Mouse (Mus musculus): ENCODE measurements around the gene Szrd1.
A peak's percentile ranks its signal among the peaks of the same experiment; 100 is the strongest.

The Szrd1 gene

DNA sequence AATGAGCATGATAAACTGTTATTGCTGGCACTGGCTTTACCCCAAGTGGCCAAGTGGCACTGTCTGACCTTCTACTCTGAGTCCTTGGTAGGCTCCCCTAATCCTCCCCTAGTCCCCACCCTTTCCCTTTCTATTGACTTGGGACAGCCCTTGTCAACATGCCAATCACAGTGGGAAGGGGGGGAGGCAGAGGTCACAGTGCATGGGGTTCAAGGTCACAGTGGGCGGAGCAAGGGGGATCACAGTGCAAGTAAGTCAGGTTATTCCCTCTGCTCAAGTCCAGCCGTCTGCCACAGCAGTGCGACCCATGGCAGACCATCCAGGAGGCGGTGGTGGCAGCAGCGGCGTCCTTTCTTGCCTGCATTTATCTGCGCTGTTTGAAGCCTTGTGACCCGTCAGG lies 24.2 kb downstream of the Szrd1 start:
- no peak for DNase-seq (ENCODE audit: low read depth, low spot score)

DNA sequence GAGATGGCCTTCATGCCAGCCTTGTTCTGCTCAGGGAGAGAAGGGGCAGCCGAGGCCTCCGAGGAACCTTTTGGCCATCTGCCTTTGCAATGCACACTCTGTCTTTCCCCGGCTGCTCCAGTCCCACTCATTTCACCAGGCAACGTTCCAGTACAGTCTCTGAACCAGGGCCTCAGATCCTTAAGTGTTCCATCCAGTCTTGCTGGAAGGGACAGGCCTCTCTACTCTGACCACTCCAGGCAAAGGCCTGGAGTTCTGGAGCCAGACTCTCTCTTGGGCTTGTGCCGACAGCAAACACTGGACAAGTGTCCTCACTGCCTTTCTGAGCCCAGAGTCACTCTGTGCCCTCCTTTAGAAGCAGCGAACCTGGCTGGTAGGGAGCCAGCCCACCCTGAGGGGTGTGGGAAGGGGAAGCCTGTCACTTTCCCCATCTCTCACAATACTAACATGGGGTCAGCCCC lies 25.0 kb downstream of the Szrd1 start:
- no peak for DNase-seq (ENCODE audit: low read depth, low spot score)

DNA sequence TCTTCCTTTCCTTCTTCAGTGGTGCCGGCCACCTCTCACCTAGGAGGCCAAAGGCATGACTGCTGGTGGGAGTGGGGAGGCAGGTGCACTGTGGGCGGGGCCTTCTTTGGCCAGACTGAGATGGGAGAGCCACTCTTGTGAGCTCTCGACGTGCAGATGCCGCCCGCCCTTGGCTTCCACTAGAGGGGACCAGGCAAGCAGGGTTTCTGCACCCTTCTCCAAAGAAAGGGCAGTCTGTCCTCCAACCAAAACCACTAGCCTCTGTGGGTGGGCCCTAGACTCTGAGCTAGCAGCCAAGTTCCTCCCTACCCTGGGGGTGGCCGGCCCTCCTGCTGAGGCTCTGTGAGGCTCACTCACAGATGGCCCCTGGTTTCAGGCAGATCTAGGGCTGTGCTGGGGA lies 25.7 kb downstream of the Szrd1 start:
- no peak for DNase-seq (ENCODE audit: low read depth, low spot score)

GRCm38 (mm10) chr4:141108196-141108732 lies 31.3 kb downstream of the Szrd1 start:
- no peak for DNase-seq (ENCODE audit: low read depth, low spot score)

GRCm38 (mm10) chr4:141106526-141107183 lies 32.9 kb downstream of the Szrd1 start:
- DNase-seq (ENCODE audit: low read depth, low spot score): no peak

- peak; percentile 50 for DNase-seq (ENCODE audit: low read depth, low spot score)
Measured at GRCm38 (mm10) chr4:141101855-141102254, 37.7 kb downstream of the Szrd1 start.

DNA sequence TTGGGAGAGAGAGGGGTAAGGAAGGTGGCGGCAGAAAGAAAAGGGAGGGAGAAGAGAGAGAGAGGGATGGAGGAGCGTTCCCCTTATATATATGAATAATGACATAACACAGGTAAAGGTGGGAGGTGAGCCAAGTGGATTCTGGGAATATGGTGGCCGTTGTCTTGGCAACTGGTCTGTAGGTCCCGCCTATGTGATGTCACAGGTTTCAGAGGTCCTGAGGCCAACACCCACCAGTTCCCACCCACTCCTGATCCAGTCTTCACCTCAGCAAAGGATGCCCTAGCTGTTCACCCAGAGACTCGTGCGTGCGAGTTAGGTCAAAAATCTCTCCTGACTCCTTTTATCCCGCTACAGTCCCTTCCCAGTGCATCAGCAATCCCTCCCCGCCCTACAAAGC lies 38.3 kb downstream of the Szrd1 start:
- DNase-seq (ENCODE audit: low read depth, low spot score): no peak

DNA sequence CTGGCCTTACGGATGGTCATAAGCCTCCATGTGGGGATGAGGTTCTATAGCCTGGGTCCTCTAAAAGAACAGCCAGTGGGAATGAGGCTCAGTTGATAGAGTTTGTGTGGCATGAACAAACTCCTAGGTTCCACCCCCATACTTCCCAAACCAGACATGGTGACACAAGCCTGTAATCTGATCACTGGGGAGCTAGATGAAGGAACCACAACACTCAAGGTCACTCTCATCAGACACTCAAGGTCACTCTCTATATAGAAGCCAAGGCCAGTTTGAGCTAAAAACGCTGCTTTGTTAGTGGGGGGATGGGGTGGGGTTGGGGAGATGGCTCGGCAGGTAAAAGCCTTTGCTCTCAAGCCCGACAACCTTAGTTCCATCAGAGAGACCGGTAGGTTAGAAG lies 39.6 kb downstream of the Szrd1 start:
- DNase-seq (ENCODE audit: low read depth, low spot score): no peak

DNA sequence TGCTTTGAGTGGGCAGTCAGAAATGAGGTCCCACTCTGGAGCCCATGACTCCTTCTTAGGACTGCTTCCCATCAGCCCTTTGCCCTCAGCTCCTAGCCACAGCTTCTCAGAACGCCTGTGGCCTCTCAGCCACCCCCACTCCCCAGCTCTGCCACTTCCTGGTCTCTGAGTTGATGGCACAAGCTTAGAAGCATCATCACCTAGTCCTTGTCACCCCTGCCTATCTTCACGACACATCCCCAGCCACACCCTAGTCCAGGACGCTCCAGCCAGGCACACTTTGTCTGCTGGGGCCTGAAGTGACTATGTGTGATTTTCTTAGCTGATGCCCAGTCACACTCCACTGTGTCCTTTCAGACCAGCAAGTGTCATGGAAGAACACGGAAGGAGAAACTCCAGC lies 40.6 kb downstream of the Szrd1 start:
- no peak for DNase-seq (ENCODE audit: low read depth, low spot score)

- DNase-seq (ENCODE audit: low read depth, low spot score): no peak
Measured at GRCm38 (mm10) chr4:141096710-141097109, 42.9 kb downstream of the Szrd1 start.

DNA sequence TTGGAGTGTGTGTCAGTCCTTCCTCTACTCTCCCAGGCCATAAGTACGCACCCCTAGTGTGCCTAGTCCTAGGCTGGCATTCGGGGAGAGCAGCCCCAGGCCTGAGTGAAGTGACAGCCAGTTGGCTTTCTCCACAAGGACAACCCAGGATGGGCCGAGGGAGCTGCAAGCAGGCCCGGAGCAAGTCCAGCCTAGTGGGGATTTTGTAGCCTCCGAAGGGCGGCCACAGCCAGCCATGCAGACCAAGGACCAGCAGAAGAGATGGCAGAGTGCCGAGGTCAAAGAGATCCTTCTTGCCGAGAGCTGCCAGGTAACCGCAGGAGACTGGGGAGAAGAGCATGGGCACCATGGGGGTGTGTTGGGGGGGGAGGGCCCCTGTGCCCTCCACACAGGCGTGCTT lies 44.6 kb downstream of the Szrd1 start:
- no peak for DNase-seq (ENCODE audit: low read depth, low spot score)

- no peak for DNase-seq (ENCODE audit: low read depth, low spot score)
Measured at GRCm38 (mm10) chr4:141088714-141089113, 50.9 kb downstream of the Szrd1 start.

DNA sequence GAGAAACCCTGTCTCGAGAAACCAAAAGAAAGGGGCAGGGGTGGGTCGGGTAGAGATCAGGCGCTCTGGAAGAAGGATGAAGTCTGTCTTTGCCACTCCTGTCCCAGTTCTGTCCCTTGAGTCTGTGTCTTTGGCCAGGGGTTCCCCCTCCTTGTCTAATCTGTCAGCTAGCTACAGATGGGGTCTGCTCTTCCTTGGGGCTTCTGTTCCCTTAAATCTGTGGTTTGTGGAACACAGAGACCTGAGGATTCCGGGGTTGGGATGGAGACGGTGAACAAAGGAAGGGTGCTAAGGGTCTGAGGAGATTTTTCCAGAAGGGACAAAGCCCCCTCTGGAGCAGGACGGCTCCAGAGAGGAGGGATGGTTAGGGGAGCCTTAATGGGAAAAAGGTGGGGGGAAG lies 51.5 kb downstream of the Szrd1 start, which contains the start of gene Spata21:
Gene Spata21, plus strand, starts transcription at position 301 of the 400 bp plus-strand sequence.
- DNase-seq (ENCODE audit: low read depth, low spot score): no peak

- no peak for DNase-seq (ENCODE audit: low read depth, low spot score)
Measured at GRCm38 (mm10) chr4:141086862-141087261, 52.7 kb downstream of the Szrd1 start.

DNA sequence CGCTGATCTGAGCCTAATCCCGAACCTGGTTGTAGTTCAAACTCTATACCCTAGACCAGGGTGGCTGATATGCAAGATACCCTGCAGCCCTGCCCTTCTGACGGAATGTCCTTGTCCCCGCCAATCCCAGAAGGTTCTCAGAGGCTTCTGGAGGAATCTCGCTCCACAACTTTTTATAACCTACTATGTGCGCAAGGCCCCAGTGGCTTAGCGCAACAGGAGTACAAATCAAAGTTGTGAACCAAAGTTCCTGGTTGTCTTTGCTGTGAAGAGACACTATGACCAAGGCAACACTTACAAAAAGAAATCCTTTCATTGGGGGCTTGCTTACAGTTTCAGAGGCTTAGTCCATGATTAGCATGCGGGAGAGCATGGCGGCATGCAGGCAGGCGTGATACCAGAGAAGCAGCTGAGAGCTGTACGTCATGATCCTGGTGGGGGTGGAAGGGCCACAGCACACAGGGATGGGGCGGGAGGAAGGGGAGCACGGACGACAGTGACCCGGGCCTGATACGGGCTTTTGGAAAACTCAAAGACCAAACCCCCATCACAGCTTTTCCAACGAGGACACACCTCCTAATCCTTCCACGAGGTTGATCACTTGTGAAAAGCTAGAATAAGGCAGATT lies 61.0 kb downstream of the Szrd1 start:
- DNase-seq (ENCODE audit: low read depth, low spot score): no peak

DNA sequence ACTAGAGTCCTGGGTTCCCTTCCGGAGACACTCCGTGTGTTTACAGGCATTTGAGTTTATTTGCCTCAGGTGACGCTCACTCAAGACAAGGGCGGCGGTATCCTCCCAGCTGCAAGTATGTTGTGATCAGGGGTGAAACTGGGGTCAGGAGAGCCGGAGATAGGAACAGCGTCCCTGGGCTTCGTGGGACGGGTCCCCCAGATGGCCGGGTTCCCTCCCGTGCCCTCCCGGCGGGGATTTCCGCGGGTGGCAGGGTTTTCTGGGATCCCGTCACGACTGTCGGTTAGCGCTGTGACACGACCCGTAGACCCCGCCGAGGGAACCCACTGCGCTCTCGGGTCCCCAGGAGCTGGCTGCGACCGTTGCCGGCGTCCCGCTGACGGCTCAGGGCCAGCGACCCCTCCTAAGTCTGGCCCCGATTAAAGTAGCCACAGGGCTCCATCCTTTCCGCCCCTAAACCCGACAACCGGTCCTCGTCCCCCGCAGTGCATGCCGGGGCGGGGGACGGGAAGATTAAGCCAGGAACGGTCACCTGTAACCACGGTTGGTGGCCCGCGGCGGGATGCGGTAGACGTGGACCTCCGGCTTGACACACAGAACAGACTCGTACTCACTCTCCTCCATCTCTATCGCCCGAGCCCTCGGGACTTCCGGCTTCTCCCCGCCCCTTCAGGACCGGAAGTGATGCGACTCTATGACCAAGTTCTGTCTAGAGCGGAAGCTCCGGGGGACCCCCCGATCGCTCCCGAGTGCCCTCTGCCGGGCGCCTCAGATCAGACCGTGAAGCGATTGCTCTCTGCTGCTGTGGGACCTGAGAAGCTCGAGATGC lies 61.7 kb downstream of the Szrd1 start, which contains the start of gene Necap2:
Gene Necap2, minus strand, starts transcription at position 677 of the 829 bp plus-strand sequence.
- DNase-seq (ENCODE audit: low read depth, low spot score): peak; percentile 90

DNA sequence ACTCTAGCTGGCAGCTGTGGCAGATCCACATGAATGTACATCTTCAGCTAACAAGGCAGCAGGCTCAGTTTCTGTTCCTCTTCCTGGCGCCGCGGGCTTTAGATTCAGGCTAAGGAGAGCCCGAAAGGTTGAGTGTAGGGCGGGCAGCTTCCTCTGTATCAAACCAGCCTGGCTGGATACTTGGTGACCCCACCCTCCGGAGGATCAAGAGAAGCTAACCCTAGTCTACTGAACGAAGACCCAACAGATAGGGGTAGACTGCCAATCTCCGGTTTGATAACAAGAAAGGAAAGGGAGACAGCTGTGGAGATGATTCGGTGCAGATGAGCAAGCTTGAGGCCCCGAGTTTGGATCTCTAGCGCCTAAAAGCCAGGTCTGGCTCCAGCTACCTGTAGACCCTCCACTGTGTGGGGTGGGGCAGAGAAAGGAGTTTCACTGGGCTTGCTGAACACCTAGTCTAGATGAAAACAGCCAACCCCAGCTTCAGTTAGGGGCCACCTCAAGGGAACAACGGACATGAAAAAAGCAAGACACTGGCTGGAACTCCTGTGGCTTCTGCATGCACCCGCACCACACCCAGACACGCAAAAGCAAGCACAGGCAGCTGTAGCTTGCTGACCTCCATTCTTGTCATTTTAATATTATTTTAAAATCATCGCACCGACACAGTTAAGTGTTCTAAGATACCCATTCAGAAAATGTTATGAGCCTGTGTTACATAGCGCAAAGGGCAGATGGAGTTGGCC lies 62.6 kb downstream of the Szrd1 start:
- DNase-seq (ENCODE audit: low read depth, low spot score): no peak

- DNase-seq (ENCODE audit: low read depth, low spot score): no peak
Measured at GRCm38 (mm10) chr4:141074109-141074508, 65.5 kb downstream of the Szrd1 start.

DNA sequence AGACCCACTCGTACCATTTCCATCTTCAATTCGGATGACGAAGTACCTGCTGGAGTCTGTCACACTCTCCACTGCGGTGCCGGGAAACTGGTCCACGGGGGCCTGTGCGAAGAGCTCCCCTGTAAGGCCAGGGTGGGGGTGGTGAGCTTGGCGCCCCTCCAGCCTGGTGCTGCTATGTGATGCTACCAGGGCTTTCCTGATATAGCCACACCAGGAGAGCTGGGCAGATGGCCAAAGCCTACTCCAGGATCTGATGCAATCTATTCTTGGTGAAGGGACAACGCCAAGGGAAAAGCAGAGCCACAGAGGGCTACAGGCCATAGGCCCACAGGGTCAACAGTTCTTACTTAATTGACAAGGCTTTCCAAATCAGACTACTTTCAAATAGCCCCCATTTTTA lies 65.9 kb downstream of the Szrd1 start:
- DNase-seq (ENCODE audit: low read depth, low spot score): no peak

- no peak for DNase-seq (ENCODE audit: low read depth, low spot score)
Measured at GRCm38 (mm10) chr4:141072502-141072901, 67.1 kb downstream of the Szrd1 start.

GRCm38 (mm10) chr4:141069731-141070130 lies 69.8 kb downstream of the Szrd1 start:
- DNase-seq (ENCODE audit: low read depth, low spot score): no peak
